Mouse (Mus musculus) left cerebral cortex, postnatal 10 days (tissue): Measurements from ENCODE around the gene Pbrm1. TPM values are rescaled to one million over a fixed set of nuclear protein-coding genes. Genes with fewer than 3 reads are reported as not detected.
A peak's percentile ranks its signal among the peaks of the same experiment; 100 is the strongest.

Source experiments
- DNase-seq, 2 experiments: peaks; one replicate each; pipeline ENCODE4 v3.0.0; 2021 to 2022; ENCODE audit warnings: low spot score in 2 of 2, mixed read lengths in 1 of 2; ENCODE audit errors: extremely low spot score in 1 of 2
- intact Hi-C: fragments of 180-260 bp; cut with DNase I; formaldehyde crosslinking; loops from one replicate; pipeline ENCODE4 v1.15.1; 2025
- total RNA-seq, 2 experiments: library from RNA; stranded (reverse); gene quantifications; 2 replicates each; pipeline ENCODE4 v1.2.3; 2021

Gene Pbrm1
- total RNA-seq, 2 experiments from 2014 or later, result 66.7 to 72.3 TPM

GRCm38 (mm10) chr14:31062277-31062676 is 43.3 kb downstream of the Pbrm1 start:
- intact Hi-C loops, result loop anchor here (5.0 kb wide), 1 partner anchor 35 kb away; no protein-coding TSS in a partner anchor
- DNase-seq, result no peak

- no peak for DNase-seq
- intact Hi-C loops, result no loop called here
Measured at GRCm38 (mm10) chr14:31069086-31069733, 50.3 kb downstream of the Pbrm1 start.

- no peak for DNase-seq
- intact Hi-C loops, result no loop called here
Measured at GRCm38 (mm10) chr14:31078597-31079208, 59.8 kb downstream of the Pbrm1 start.

GRCm38 (mm10) chr14:31079313-31080028 is 60.5 kb downstream of the Pbrm1 start:
- intact Hi-C loops, result no loop called here
- DNase-seq, result no peak

GRCm38 (mm10) chr14:31081147-31081546 is 62.2 kb downstream of the Pbrm1 start:
- DNase-seq, result peak in 1 of 2 experiments; percentile 20
- intact Hi-C loops, result no loop called here

GRCm38 (mm10) chr14:31087433-31087832 is 68.5 kb downstream of the Pbrm1 start:
- intact Hi-C loops, result no loop called here

GRCm38 (mm10) chr14:31088515-31088914 is 69.6 kb downstream of the Pbrm1 start:
- no peak for DNase-seq
- intact Hi-C loops, result no loop called here

More at GRCm38 (mm10) chr14:31087433-31087832, 68.5 kb downstream of the Pbrm1 start:
- DNase-seq, result no peak

GRCm38 (mm10) chr14:31089918-31090317 is 71.0 kb downstream of the Pbrm1 start:
- intact Hi-C loops, result no loop called here
- DNase-seq, result no peak

- no peak for DNase-seq
- intact Hi-C loops, result no loop called here
Measured at GRCm38 (mm10) chr14:31105156-31105555, 86.2 kb downstream of the Pbrm1 start.

GRCm38 (mm10) chr14:31110613-31111012 is 91.7 kb downstream of the Pbrm1 start:
- intact Hi-C loops, result no loop called here

GRCm38 (mm10) chr14:31112187-31112586 is 93.2 kb downstream of the Pbrm1 start:
- intact Hi-C loops, result no loop called here
- DNase-seq, result no peak

More at GRCm38 (mm10) chr14:31110613-31111012, 91.7 kb downstream of the Pbrm1 start:
- no peak for DNase-seq

GRCm38 (mm10) chr14:31114011-31114410 is 95.1 kb downstream of the Pbrm1 start:
- intact Hi-C loops, result no loop called here
- DNase-seq, result no peak

GRCm38 (mm10) chr14:31115522-31115921 is 96.6 kb downstream of the Pbrm1 start:
- intact Hi-C loops, result no loop called here
- DNase-seq, result no peak

- DNase-seq, result no peak
- intact Hi-C loops, result no loop called here
Measured at GRCm38 (mm10) chr14:31125106-31126075, 106.5 kb downstream of the Pbrm1 start.

- intact Hi-C loops, result no loop called here
- no peak for DNase-seq
Measured at GRCm38 (mm10) chr14:31126826-31127225, 107.9 kb downstream of the Pbrm1 start.

- intact Hi-C loops, result no loop called here
- DNase-seq, result peak in 1 of 2 experiments; percentile 23
Measured at GRCm38 (mm10) chr14:31128101-31128825, 109.3 kb downstream of the Pbrm1 start.

GRCm38 (mm10) chr14:31128826-31129219 is 109.9 kb downstream of the Pbrm1 start, which contains the start of gene Smim4:
TSS of gene Smim4 (minus strand) at chr14:31128956.
- intact Hi-C loops, result no loop called here
- DNase-seq, result peak; percentile 98 to 99
